Mouse (Mus musculus): ENCODE data around the gene Homer3. TPM values are rescaled to one million over a fixed set of nuclear protein-coding genes. Genes with fewer than 3 reads are reported as not detected.

Gene Homer3
- polyA plus RNA-seq, 1 experiment from 2014 or later, result 52.5 TPM

DNA sequence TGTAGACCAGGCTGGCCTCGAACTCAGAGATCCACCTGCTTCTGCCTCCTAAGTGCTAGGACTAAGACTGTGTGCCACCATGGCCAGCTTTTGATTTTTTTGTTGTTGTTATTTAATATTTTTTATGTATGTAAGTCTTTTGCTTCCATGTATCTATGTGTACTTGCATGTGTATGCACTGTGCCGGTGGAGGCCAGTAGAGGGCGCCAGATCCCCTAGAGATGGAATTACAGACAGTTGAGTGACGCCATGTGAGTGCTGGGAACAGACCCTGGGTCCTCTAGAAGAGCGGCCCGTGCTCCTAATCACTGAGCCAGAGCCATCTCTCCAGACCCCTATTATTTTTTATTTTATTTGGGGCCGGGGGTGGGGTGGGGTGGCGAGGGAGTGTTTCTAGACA, 4.1 kb downstream of the Homer3 start:
- H3K4me1 ChIP-seq, result peaks cover 16% of the 10 kb centered on the region
- H3K27ac ChIP-seq (replicated peaks), result no peak overlapping the region
- H3K4me2 ChIP-seq (replicated peaks), result no peak overlapping the region
- no peaks in the 10 kb centered on the region for H3K27me3 ChIP-seq
- H3K4me3 ChIP-seq, result no peak overlapping the region
- no peaks in the 10 kb centered on the region for H3K9me3 ChIP-seq
- peaks cover 49% of the 10 kb centered on the region for H3K36me3 ChIP-seq
- ATAC-seq (replicated peaks), result no peak
- no peak overlapping the region for H3K9ac ChIP-seq (replicated peaks)
- 89% methylated on average over 8 of the region's 8 CpGs for WGBS

GRCm38 (mm10) chr8:70293988-70294405, 11.4 kb downstream of the Homer3 start:
- 77% methylated on average over 5 of the region's 5 CpGs for WGBS
- Histone ChIP-seq H3K4me3 (no peak overlapping the region), H3K36me3 (peaks cover 89% of the 10 kb centered on the region), H3K27me3 (no peaks in the 10 kb centered on the region), H3K9me3 (no peaks in the 10 kb centered on the region), H3K9ac (replicated peaks) (no peak overlapping the region), H3K27ac (replicated peaks) (no peak overlapping the region), H3K4me1 (no peaks in the 10 kb centered on the region), H3K4me2 (replicated peaks) (no peak overlapping the region)
- no peak for ATAC-seq (replicated peaks)

DNA sequence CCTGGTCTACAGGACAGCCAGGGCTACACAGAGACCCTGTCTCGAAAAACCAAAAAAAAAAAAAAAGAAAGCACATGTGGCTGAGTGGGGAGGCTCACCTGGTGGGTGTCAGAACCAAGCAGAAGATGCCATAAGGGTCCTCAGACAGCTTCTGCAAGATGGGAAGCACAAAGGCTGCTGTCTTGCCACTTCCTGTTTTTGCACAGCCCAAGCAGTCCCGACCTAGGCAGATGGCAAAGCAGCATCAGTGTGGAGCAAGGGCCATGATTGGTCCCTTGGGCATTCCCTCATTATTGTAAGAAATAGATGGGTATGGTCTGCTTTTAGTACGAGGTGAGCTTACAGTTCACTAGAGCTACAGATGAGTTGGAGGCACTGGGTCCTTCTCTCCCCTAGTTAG, 18.3 kb downstream of the Homer3 start:
- Histone ChIP-seq H3K27ac (replicated peaks) (no peak overlapping the region), H3K36me3 (peaks cover 43% of the 10 kb centered on the region), H3K4me3 (no peak overlapping the region), H3K4me2 (replicated peaks) (no peak overlapping the region), H3K9ac (replicated peaks) (no peak overlapping the region), H3K4me1 (peaks cover 28% of the 10 kb centered on the region), H3K27me3 (no peaks in the 10 kb centered on the region), H3K9me3 (no peaks in the 10 kb centered on the region)
- 91% methylated on average over 3 of the region's 3 CpGs for WGBS
- no peak for ATAC-seq (replicated peaks)

DNA sequence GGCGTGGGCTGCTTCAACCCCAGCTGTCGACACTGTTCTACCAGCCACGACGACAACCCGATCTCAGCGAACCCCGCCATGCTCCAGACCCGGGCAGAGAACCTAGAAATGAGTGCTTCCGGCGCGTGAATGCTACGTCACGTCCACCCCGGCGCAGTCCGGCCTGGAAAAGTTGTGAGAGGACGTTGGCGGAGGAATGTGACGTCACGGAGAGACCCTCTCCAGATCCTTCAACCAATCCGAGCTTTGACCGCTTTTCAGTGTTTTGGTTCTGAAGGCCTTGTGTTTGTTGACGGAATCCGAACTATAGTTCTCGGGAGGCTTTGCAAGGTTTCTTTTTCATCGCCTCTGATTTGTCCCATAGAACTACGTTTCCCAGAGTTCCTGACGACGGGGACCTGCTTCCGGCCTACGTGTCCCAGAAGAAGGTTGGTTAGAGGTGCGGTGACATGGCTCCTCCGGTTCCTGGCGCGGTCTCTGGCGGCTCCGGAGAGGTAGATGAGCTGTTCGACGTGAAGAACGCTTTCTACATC, 19.8 kb downstream of the Homer3 start, which contains the start of the genes Ddx49 and Cope:
Ddx49 (minus strand) TSS at position 132 of the 533 bp plus-strand sequence.
Cope (plus strand) TSS at position 161 of the 533 bp plus-strand sequence.
- no peaks in the 10 kb centered on the region for H3K9me3 ChIP-seq
- H3K27me3 ChIP-seq, result no peaks in the 10 kb centered on the region
- peaks cover 28% of the 10 kb centered on the region for H3K4me1 ChIP-seq
- peak within 1 kb of the TSS; percentile 81 for H3K4me3 ChIP-seq
- ATAC-seq (replicated peaks), result peak; percentile 94
- H3K4me2 ChIP-seq (replicated peaks), result peak within 1 kb of the TSS; percentile 91
- peak within 1 kb of the TSS; percentile 74 for H3K27ac ChIP-seq (replicated peaks)
- under 1% methylated on average over 40 of the region's 40 CpGs for WGBS
- peak within 1 kb of the TSS; percentile 68 for H3K9ac ChIP-seq (replicated peaks)
- H3K36me3 ChIP-seq, result peaks cover 40% of the 10 kb centered on the region

DNA sequence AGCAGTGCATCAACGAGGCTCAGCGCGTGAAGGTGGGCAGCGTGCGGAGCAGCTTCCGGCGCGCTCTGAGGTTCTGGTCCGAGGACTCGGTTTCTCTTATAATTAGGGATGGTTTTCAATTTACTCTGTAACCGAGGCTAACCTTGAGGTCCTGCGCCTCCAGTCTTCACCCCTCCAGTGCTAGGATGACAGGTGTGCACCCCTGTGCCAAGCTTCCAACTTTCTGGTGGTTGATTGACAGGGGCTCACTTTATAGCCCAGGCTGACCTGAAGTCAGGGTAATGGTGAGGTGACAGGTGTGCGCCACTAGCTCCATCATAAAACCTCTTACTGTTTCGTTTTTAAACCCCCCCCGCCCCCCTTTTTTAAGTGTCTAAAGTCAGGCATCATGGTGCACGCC, 20.3 kb downstream of the Homer3 start:
- Histone ChIP-seq H3K27ac (replicated peaks) (peak overlapping the region; percentile 74), H3K4me1 (peaks cover 28% of the 10 kb centered on the region), H3K9me3 (no peaks in the 10 kb centered on the region), H3K27me3 (no peaks in the 10 kb centered on the region), H3K9ac (replicated peaks) (peak overlapping the region; percentile 68), H3K4me3 (peak overlapping the region; percentile 81), H3K4me2 (replicated peaks) (peak overlapping the region; percentile 91), H3K36me3 (peaks cover 40% of the 10 kb centered on the region)
- 5% methylated on average over 16 of the region's 16 CpGs for WGBS
- ATAC-seq (replicated peaks), result peak; percentile 51

DNA sequence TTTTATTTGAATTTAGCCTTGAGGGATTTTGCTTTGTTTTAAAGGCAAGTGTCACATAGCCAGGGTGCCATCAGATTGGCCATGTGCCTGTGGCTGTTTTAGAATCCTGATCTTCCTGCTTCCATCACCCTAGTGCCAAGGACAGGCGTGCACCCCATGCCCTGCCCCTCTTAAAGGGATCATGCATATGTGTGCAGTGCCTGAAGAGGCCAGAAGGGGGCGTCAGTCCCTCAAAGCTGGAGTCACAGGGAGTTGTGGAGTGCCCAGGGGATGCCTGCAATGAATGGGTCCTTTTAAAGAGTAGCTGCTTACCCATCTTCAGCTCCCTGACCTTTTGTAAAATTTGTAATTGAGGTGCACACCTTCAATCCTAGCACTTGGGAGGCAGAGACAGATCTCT, 26.7 kb downstream of the Homer3 start:
- Histone ChIP-seq H3K9ac (replicated peaks) (no peak overlapping the region), H3K36me3 (peaks cover 72% of the 10 kb centered on the region), H3K27me3 (no peaks in the 10 kb centered on the region), H3K4me2 (replicated peaks) (no peak overlapping the region), H3K9me3 (no peaks in the 10 kb centered on the region), H3K4me3 (no peak overlapping the region), H3K4me1 (peaks cover 5% of the 10 kb centered on the region), H3K27ac (replicated peaks) (no peak overlapping the region)
- WGBS, result 19% methylated on average over 2 of the region's 2 CpGs
- no peak for ATAC-seq (replicated peaks)

GRCm38 (mm10) chr8:70313399-70313798, 30.8 kb downstream of the Homer3 start:
- no peak for ATAC-seq (replicated peaks)
- H3K4me3 ChIP-seq, result no peak overlapping the region
- no peak overlapping the region for H3K9ac ChIP-seq (replicated peaks)
- H3K27me3 ChIP-seq, result no peaks in the 10 kb centered on the region
- no peaks in the 10 kb centered on the region for H3K9me3 ChIP-seq
- no peak overlapping the region for H3K27ac ChIP-seq (replicated peaks)
- H3K4me2 ChIP-seq (replicated peaks), result no peak overlapping the region
- peaks cover 39% of the 10 kb centered on the region for H3K36me3 ChIP-seq
- WGBS, result 68% methylated on average over 2 of the region's 2 CpGs
- H3K4me1 ChIP-seq, result peaks cover 32% of the 10 kb centered on the region

DNA sequence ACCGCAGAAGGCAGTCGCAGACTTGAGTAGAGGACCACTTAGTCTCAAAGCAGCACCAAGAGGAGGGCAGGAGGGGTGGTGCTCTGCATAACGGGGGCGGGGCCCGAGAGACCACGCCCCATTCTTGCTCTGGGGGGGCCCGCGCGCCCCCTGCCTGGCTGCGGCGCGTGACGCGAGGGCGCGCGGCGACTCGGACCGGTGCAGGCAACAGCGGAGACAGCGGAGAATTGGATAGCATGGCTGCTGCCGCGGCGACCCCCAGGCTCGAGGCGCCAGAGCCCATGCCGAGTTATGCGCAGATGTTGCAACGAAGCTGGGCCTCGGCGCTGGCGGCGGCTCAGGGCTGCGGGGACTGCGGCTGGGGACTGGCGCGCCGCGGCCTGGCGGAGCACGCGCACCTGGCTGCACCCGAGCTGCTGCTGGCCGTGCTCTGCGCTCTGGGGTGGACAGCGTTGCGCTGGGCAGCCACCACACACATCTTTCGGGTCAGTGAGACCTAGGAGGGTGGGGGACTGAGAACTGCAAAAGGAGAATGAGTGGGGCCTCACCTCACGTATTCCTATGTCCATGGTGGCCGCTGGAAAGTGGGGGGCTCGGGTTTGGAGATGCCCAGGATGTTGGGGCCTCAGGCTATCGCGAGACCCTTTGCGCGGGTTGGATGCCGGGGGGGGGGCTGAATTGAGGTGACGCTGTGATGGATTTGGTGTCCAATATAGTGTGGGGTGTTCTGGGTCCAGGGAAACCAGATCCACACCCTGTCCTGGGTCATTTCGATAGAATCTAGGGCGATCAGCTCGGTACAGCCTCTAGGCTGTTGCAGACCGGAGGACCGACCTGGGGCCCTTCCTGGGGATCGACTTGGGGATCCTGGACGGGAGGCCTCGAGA, 33.2 kb downstream of the Homer3 start, which contains the start of gene Cers1:
Cers1 (plus strand) TSS at position 152 of the 887 bp plus-strand sequence.
- Histone ChIP-seq H3K27ac (replicated peaks) (peak within 1 kb of the TSS; percentile 89), H3K4me3 (peak within 1 kb of the TSS; percentile 63), H3K36me3 (peaks cover 32% of the 10 kb centered on the region), H3K4me2 (replicated peaks) (peak within 1 kb of the TSS; percentile 63), H3K27me3 (no peaks in the 10 kb centered on the region), H3K4me1 (peaks cover 32% of the 10 kb centered on the region), H3K9me3 (no peaks in the 10 kb centered on the region), H3K9ac (replicated peaks) (peak within 1 kb of the TSS; percentile 74)
- peak; percentile 44 for ATAC-seq (replicated peaks)
- WGBS, result 1% methylated on average over 66 of the region's 66 CpGs

- ATAC-seq (replicated peaks), result peak; percentile 93
- H3K9me3 ChIP-seq, result no peaks in the 10 kb centered on the region
- peak overlapping the region; percentile 63 for H3K4me3 ChIP-seq
- peaks cover 27% of the 10 kb centered on the region for H3K36me3 ChIP-seq
- 2% methylated on average over 15 of the region's 15 CpGs for WGBS
- H3K4me1 ChIP-seq, result peaks cover 32% of the 10 kb centered on the region
- H3K4me2 ChIP-seq (replicated peaks), result peak overlapping the region; percentile 63
- H3K9ac ChIP-seq (replicated peaks), result peak overlapping the region; percentile 74
- no peaks in the 10 kb centered on the region for H3K27me3 ChIP-seq
- peak overlapping the region; percentile 89 for H3K27ac ChIP-seq (replicated peaks)
Observed at GRCm38 (mm10) chr8:70316511-70317504, 34.2 kb downstream of the Homer3 start.

DNA sequence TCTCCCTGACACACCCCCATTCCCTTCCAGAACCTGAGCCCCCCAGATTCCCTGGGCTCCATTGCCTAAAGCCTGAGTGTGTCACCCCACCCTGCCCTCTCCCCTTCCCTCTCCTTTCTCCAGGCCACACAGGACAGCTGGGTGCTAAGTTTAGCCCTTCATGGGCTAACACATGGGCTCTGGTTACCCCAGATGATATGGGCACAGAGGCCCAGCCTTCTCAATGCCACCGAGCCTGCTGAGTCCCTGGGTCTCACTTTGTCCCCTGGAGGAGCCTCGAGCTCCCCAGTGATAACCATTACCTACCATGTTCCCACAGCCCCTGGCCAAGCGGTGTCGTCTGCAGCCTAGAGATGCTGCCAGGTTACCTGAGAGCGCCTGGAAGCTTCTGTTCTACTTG, 35.2 kb downstream of the Homer3 start:
- no peaks in the 10 kb centered on the region for H3K27me3 ChIP-seq
- peaks cover 32% of the 10 kb centered on the region for H3K4me1 ChIP-seq
- H3K36me3 ChIP-seq, result peaks cover 24% of the 10 kb centered on the region
- 88% methylated on average over 5 of the region's 5 CpGs for WGBS
- peak overlapping the region; percentile 63; the same call in 1 of the 2 replicates for H3K4me3 ChIP-seq
- ATAC-seq (replicated peaks), result no peak
- H3K9ac ChIP-seq (replicated peaks), result peak overlapping the region; percentile 74; the same call in 1 of the 2 replicates
- H3K27ac ChIP-seq (replicated peaks), result peak overlapping the region; percentile 89
- H3K9me3 ChIP-seq, result no peaks in the 10 kb centered on the region
- peak overlapping the region; percentile 63; the same call in 1 of the 2 replicates for H3K4me2 ChIP-seq (replicated peaks)

DNA sequence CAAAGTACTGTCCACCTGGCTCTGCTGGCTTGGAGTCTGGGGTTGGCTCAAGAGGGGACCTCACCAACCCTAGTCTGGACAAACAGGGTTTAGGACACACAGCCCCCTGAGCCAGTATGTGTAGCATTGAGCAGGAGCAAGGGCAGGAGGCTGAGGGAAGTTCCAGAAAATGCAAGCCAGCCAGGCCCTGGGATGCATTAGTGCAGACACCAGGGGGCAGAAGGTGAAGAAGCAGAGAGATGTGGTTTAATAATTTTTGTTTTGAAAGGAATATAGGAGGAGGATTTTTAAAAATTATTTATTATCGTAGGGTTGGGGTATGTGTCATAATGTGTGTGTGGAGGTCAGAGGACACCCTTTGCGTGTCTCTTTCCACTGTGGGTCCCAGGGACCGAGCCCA, 41.1 kb downstream of the Homer3 start:
- H3K27ac ChIP-seq (replicated peaks), result no peak overlapping the region
- WGBS, result 93% methylated on average over 3 of the region's 3 CpGs
- ATAC-seq (replicated peaks), result no peak
- H3K4me2 ChIP-seq (replicated peaks), result no peak overlapping the region
- H3K36me3 ChIP-seq, result peaks cover 49% of the 10 kb centered on the region
- no peak overlapping the region for H3K9ac ChIP-seq (replicated peaks)
- no peaks in the 10 kb centered on the region for H3K27me3 ChIP-seq
- no peaks in the 10 kb centered on the region for H3K4me1 ChIP-seq
- H3K4me3 ChIP-seq, result no peak overlapping the region
- H3K9me3 ChIP-seq, result no peaks in the 10 kb centered on the region

Measured in forebrain, embryonic 15.5 days (tissue).